9 mouse cellular contexts compared by ENCODE assay signal in the genomic region with DNA sequence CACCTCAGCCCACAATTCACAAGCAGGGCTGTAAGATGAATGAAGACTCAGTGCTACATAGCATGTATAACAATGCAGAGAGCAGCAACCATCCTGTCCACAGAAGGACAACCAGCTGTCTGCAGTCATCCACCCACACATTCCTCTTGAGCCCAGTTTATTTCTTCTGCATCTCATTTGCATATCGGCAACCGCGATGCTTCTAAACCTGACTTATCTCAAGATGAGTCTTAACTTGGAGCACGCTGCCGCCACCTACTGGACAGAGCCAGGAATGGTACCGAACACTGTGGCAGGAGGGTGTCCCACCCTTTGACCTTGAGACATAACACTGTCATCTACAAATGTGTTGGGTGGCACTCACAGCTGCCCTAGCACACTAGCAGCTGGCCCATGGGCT. TPM values are rescaled to one million over a fixed set of nuclear protein-coding genes. Genes with fewer than 3 reads are reported as not detected.
A peak's percentile ranks its signal among the peaks of the same experiment; 100 is the strongest.
DNase-seq lines count a peak whose midpoint lies in the region; ATAC-seq lines count a peak whose summit lies in the region.
"Had no signal": no experiment of that assay in that cellular context is flagged by ENCODE, and none has a peak within 500 bp of the region (broad histone marks: within the 10 kb centered on the region; RNA-seq: fewer than 3 reads in every experiment).

No protein-coding gene starts in this region.

- WGBS in forebrain, embryonic 14.5 days: 31% methylated on average over 6 of the region's 6 CpGs
- 39% methylated on average over 6 of the region's 6 CpGs for WGBS in forebrain, embryonic 15.5 days

- no peak for ATAC-seq in forebrain, embryonic 14.5 days
- no peak for ATAC-seq in forebrain, embryonic 15.5 days (replicated peaks)
- peak; percentile 61 for ATAC-seq in monocyte, adult 5-6 weeks (replicated peaks; ENCODE audit: insufficient number of reproducible peaks, low FRiP score, low TSS enrichment, poor library complexity, severe bottlenecking)

- H3K36me3 ChIP-seq in forebrain, embryonic 14.5 days (ENCODE audit: control insufficient read depth, insufficient read depth, low read length): no peaks in the 10 kb centered on the region
- H3K36me3 ChIP-seq in forebrain, embryonic 15.5 days: no peaks in the 10 kb centered on the region
- H3K36me3 ChIP-seq: limb, embryonic 13.5 days had no signal

- DNase-seq in forebrain, embryonic 14.5 days (ENCODE audit: low spot score): peak; percentile 52
- peak; percentile 17 for DNase-seq in ovary, postnatal 36 days (ENCODE audit: low spot score)
- DNase-seq in ovary, adult 18-20 months (ENCODE audit: low spot score): no peak
- DNase-seq in embryo, embryonic 10 days (ENCODE audit: low spot score): peak; percentile 71
- DNase-seq in layer of hippocampus, postnatal 10 days (ENCODE audit: low spot score in 2 of 2): peak; percentile 26 to 27
- peak; percentile 62 for DNase-seq in thymus, postnatal 25 days

- H3K4me2 ChIP-seq in forebrain, embryonic 14.5 days (ENCODE audit: low read length): no peak overlapping the region
- no peak overlapping the region for H3K4me2 ChIP-seq in forebrain, embryonic 15.5 days (replicated peaks)
- H3K4me2 ChIP-seq: limb, embryonic 13.5 days had no signal

- H3K27ac ChIP-seq in forebrain, embryonic 14.5 days (ENCODE audit: low read depth, low read length): no peak overlapping the region
- H3K27ac ChIP-seq in forebrain, embryonic 15.5 days (replicated peaks): no peak overlapping the region
- H3K27ac ChIP-seq: limb, embryonic 13.5 days had no signal

- peaks cover 5% of the 10 kb centered on the region; the same call in 1 of the 2 replicates for H3K4me1 ChIP-seq in forebrain, embryonic 14.5 days (ENCODE audit: control insufficient read depth, insufficient read depth, low read length)
- peaks cover 10% of the 10 kb centered on the region for H3K4me1 ChIP-seq in forebrain, embryonic 15.5 days

- no peaks in the 10 kb centered on the region for H3K9me3 ChIP-seq in forebrain, embryonic 14.5 days (replicated peaks; ENCODE audit: control insufficient read depth, low read length)
- H3K9me3 ChIP-seq in forebrain, embryonic 15.5 days: no peaks in the 10 kb centered on the region
- H3K9me3 ChIP-seq: limb, embryonic 13.5 days had no signal

- no peak overlapping the region for H3K9ac ChIP-seq in forebrain, embryonic 14.5 days (ENCODE audit: low read length)
- H3K9ac ChIP-seq in forebrain, embryonic 15.5 days (replicated peaks): no peak overlapping the region
- H3K9ac ChIP-seq: limb, embryonic 13.5 days had no signal

- peaks cover 9% of the 10 kb centered on the region; the same call in 1 of the 2 replicates for H3K27me3 ChIP-seq in forebrain, embryonic 14.5 days (replicated peaks; ENCODE audit: control insufficient read depth, insufficient read depth, low read length)
- H3K27me3 ChIP-seq in forebrain, embryonic 15.5 days: peaks cover 12% of the 10 kb centered on the region; the same call in 1 of the 2 replicates

- no peak overlapping the region for H3K4me3 ChIP-seq in forebrain, embryonic 14.5 days (ENCODE audit: low read depth, low read length)
- no peak overlapping the region for H3K4me3 ChIP-seq in forebrain, embryonic 15.5 days
- H3K4me3 ChIP-seq: limb, embryonic 13.5 days had no signal

RNA-seq across cellular contexts. Expression of gene Trim58, which starts 3.1 kb away (rescaled TPM):
- polyA plus RNA-seq in forebrain, embryonic 14.5 days (2014; fragmentation: Nextera tagmentation; extraction: Ambion mirVana): not detected in 2 replicates
- polyA plus RNA-seq in forebrain, embryonic 15.5 days (2015; fragmentation: Nextera tagmentation; extraction: Ambion mirVana): not detected in 2 replicates
- under 1 TPM in 1 of 2 experiments, not detected in 1; 0.20 TPM for total RNA-seq in layer of hippocampus, postnatal 10 days (2021)
- total RNA-seq in monocyte, adult 5-6 weeks (2017): not detected in 3 replicates

RNA-seq across cellular contexts. Expression of gene Olfr323, which starts 13.0 kb away (rescaled TPM):
- not detected in 2 replicates for polyA plus RNA-seq in forebrain, embryonic 14.5 days (2014; fragmentation: Nextera tagmentation; extraction: Ambion mirVana)
- polyA plus RNA-seq in forebrain, embryonic 15.5 days (2015; fragmentation: Nextera tagmentation; extraction: Ambion mirVana): not detected in 2 replicates
- total RNA-seq in layer of hippocampus, postnatal 10 days (2021): not detected
- not detected in 3 replicates for total RNA-seq in monocyte, adult 5-6 weeks (2017)
- polyA plus RNA-seq: limb, embryonic 13.5 days had no signal

RNA-seq across cellular contexts. Expression of gene Olfr322, which starts 15.2 kb away (rescaled TPM):
- polyA plus RNA-seq in forebrain, embryonic 14.5 days (2014; fragmentation: Nextera tagmentation; extraction: Ambion mirVana): not detected in 2 replicates
- not detected in 2 replicates for polyA plus RNA-seq in forebrain, embryonic 15.5 days (2015; fragmentation: Nextera tagmentation; extraction: Ambion mirVana)
- not detected for total RNA-seq in layer of hippocampus, postnatal 10 days (2021)
- total RNA-seq in monocyte, adult 5-6 weeks (2017): not detected in 3 replicates
- polyA plus RNA-seq: limb, embryonic 13.5 days had no signal

RNA-seq across cellular contexts. Expression of gene 2210407C18Rik, which starts 27.5 kb away (rescaled TPM):
- polyA plus RNA-seq in forebrain, embryonic 14.5 days (2014; fragmentation: Nextera tagmentation; extraction: Ambion mirVana): not detected in 2 replicates
- not detected in 2 replicates for polyA plus RNA-seq in forebrain, embryonic 15.5 days (2015; fragmentation: Nextera tagmentation; extraction: Ambion mirVana)
- not detected for total RNA-seq in layer of hippocampus, postnatal 10 days (2021)
- total RNA-seq in monocyte, adult 5-6 weeks (2017): not detected in 3 replicates
- polyA plus RNA-seq: limb, embryonic 13.5 days had no signal

RNA-seq across cellular contexts. Expression of gene Olfr320, which starts 37.5 kb away (rescaled TPM):
- not detected in 2 replicates for polyA plus RNA-seq in forebrain, embryonic 14.5 days (2014; fragmentation: Nextera tagmentation; extraction: Ambion mirVana)
- polyA plus RNA-seq in forebrain, embryonic 15.5 days (2015; fragmentation: Nextera tagmentation; extraction: Ambion mirVana): not detected in 2 replicates
- total RNA-seq in layer of hippocampus, postnatal 10 days (2021): not detected
- total RNA-seq in monocyte, adult 5-6 weeks (2017): not detected in 3 replicates
- polyA plus RNA-seq: limb, embryonic 13.5 days had no signal
